Mouse (Mus musculus): ENCODE data around the gene Ankrd54. TPM values are rescaled to one million over a fixed set of nuclear protein-coding genes. Genes with fewer than 3 reads are reported as not detected.

The Ankrd54 gene
- polyA plus RNA-seq, 2 experiments: 44.4 to 58.3 TPM

DNA sequence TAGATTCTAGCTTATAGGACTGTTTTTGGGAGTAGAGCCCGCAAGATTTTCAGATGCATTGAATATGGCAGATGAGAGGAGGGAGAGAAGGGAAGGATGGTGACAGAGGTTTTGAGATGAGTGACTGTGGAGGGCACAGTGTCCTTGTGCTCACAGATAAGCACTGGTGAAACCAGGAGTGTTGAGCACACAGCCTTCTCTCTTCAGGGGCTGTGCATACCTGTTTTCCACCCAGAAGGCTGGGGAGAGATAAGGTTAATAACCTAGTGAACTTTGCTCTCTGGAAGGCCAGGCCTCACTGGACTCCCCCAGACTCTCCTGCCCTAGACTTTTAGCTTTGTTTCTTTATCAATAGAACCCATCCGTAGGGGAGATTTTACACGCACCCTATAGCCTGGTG is 5.7 kb upstream of the Ankrd54 start:
- Histone ChIP-seq H3K4me2 (replicated peaks; ENCODE audit: low read depth, low read length, severe bottlenecking) (no peak overlapping the region), H3K9ac (ENCODE audit: low read depth, low read length, severe bottlenecking) (no peak overlapping the region), H3K27me3 (ENCODE audit: control insufficient read depth, insufficient read depth, low read length) (no peaks in the 10 kb centered on the region), H3K27ac (replicated peaks; ENCODE audit: low read depth, low read length) (no peak overlapping the region), H3K4me3 (replicated peaks; ENCODE audit: low read length) (no peak overlapping the region), H3K4me1 (ENCODE audit: control insufficient read depth, insufficient read depth, low read length) (peaks cover 7% of the 10 kb centered on the region), H3K36me3 (ENCODE audit: control insufficient read depth, insufficient read depth, low read length) (no peaks in the 10 kb centered on the region), H3K9me3 (ENCODE audit: control insufficient read depth, low read length) (no peaks in the 10 kb centered on the region)
- WGBS: 91% methylated on average over 3 of the region's 3 CpGs
- DNase-seq (ENCODE audit: low spot score) (no peak), ATAC-seq (ENCODE audit: low FRiP score, low read depth) (no peak)
- TF ChIP-seq POLR2A (IDR thresholded peaks at IDR 0.05; ENCODE audit: borderline replicate concordance, extremely low read depth, insufficient read depth, insufficient read length): no peak

GRCm38 (mm10) chr15:79067631-79068030 is 4.9 kb upstream of the Ankrd54 start:
- Histone ChIP-seq H3K36me3 (ENCODE audit: control insufficient read depth, insufficient read depth, low read length) (no peaks in the 10 kb centered on the region), H3K27ac (replicated peaks; ENCODE audit: low read depth, low read length) (no peak overlapping the region), H3K4me1 (ENCODE audit: control insufficient read depth, insufficient read depth, low read length) (peaks cover 9% of the 10 kb centered on the region), H3K4me3 (replicated peaks; ENCODE audit: low read length) (no peak overlapping the region), H3K9me3 (ENCODE audit: control insufficient read depth, low read length) (no peaks in the 10 kb centered on the region), H3K4me2 (replicated peaks; ENCODE audit: low read depth, low read length, severe bottlenecking) (no peak overlapping the region), H3K27me3 (ENCODE audit: control insufficient read depth, insufficient read depth, low read length) (no peaks in the 10 kb centered on the region), H3K9ac (ENCODE audit: low read depth, low read length, severe bottlenecking) (no peak overlapping the region)
- DNase-seq (ENCODE audit: low spot score): no peak
- no peak for TF ChIP-seq POLR2A (IDR thresholded peaks at IDR 0.05; ENCODE audit: borderline replicate concordance, extremely low read depth, insufficient read depth, insufficient read length)
- 73% methylated on average over 3 of the region's 3 CpGs for WGBS
- no peak for ATAC-seq (ENCODE audit: low FRiP score, low read depth)

DNA sequence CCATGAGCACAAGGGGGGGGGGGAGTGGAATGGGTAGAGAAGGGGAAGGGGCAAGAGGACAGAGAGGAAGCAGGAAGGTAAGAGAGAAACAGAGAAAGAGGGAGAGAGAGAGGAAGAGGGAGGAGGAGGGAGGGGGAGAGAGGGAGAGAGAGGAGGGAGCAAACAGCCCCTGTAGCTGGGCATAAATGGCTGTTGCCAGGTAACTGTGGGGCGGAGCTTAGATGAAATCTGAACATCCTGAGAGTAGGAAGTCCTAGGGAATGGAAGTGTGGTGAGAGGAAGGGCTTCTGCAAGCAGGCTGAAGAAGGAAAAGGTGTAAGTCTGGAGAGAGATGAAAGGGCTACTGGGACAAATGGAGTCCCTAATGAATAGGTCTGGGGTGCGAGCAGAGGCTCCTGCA is 3.6 kb upstream of the Ankrd54 start:
- no peak for TF ChIP-seq POLR2A (IDR thresholded peaks at IDR 0.05; ENCODE audit: borderline replicate concordance, extremely low read depth, insufficient read depth, insufficient read length)
- 38% methylated on average over 2 of the region's 2 CpGs for WGBS
- Histone ChIP-seq H3K9me3 (ENCODE audit: control insufficient read depth, low read length) (no peaks in the 10 kb centered on the region), H3K27ac (replicated peaks; ENCODE audit: low read depth, low read length) (no peak overlapping the region), H3K36me3 (ENCODE audit: control insufficient read depth, insufficient read depth, low read length) (no peaks in the 10 kb centered on the region), H3K9ac (ENCODE audit: low read depth, low read length, severe bottlenecking) (no peak overlapping the region), H3K4me1 (ENCODE audit: control insufficient read depth, insufficient read depth, low read length) (peaks cover 15% of the 10 kb centered on the region), H3K27me3 (ENCODE audit: control insufficient read depth, insufficient read depth, low read length) (no peaks in the 10 kb centered on the region), H3K4me3 (replicated peaks; ENCODE audit: low read length) (no peak overlapping the region), H3K4me2 (replicated peaks; ENCODE audit: low read depth, low read length, severe bottlenecking) (no peak overlapping the region)
- DNase-seq (ENCODE audit: low spot score): no peak
- ATAC-seq (ENCODE audit: low FRiP score, low read depth): no peak

- Histone ChIP-seq H3K27me3 (ENCODE audit: control insufficient read depth, insufficient read depth, low read length) (no peaks in the 10 kb centered on the region), H3K9me3 (ENCODE audit: control insufficient read depth, low read length) (no peaks in the 10 kb centered on the region), H3K4me2 (replicated peaks; ENCODE audit: low read depth, low read length, severe bottlenecking) (no peak overlapping the region), H3K36me3 (ENCODE audit: control insufficient read depth, insufficient read depth, low read length) (peaks cover 8% of the 10 kb centered on the region), H3K4me3 (replicated peaks; ENCODE audit: low read length) (no peak overlapping the region), H3K4me1 (ENCODE audit: control insufficient read depth, insufficient read depth, low read length) (peaks cover 15% of the 10 kb centered on the region), H3K27ac (replicated peaks; ENCODE audit: low read depth, low read length) (no peak overlapping the region), H3K9ac (ENCODE audit: low read depth, low read length, severe bottlenecking) (no peak overlapping the region)
- DNase-seq (ENCODE audit: low spot score) (no peak), ATAC-seq (ENCODE audit: low FRiP score, low read depth) (no peak)
- no peak for TF ChIP-seq POLR2A (IDR thresholded peaks at IDR 0.05; ENCODE audit: borderline replicate concordance, extremely low read depth, insufficient read depth, insufficient read length)
- WGBS: 32% methylated on average over 8 of the region's 8 CpGs
These were observed 2.5 kb upstream of the Ankrd54 start for GRCm38 (mm10) chr15:79065086-79065770.

DNA sequence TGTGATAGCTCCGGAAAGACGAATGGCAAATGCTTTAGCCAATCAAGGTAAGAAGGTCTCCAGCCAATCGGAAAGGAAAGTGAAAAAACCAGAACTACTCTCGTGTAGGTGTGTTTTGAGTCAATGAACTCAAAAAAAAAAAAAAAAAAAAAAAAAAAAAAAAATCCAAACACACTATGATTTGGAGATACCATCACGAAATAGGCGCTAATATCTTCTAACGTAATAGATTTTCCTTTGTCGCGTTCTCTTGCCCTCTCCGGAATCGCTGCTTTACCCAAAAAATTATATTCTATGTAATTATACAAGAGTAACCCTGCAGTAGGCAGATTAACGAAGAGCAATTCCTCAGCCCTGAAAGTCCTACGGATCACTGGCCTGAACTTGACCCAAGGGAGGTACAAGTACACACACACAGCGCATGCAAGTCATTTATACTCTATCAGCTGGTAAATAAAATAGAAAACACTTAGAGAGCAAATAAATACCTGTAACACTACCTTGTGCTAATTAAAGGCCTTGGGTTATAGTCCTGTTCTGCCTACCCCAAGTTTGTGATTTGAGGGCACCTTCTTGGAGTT is 557 bp upstream of the Ankrd54 start:
- peaks cover 15% of the 10 kb centered on the region for H3K4me1 ChIP-seq (ENCODE audit: control insufficient read depth, insufficient read depth, low read length)
- peak overlapping the region; percentile 31 for H3K4me3 ChIP-seq (replicated peaks; ENCODE audit: low read length)
- no peak for TF ChIP-seq POLR2A (IDR thresholded peaks at IDR 0.05; ENCODE audit: borderline replicate concordance, extremely low read depth, insufficient read depth, insufficient read length)
- 9% methylated on average over 14 of the region's 14 CpGs for WGBS
- DNase-seq (ENCODE audit: low spot score): no peak
- no peaks in the 10 kb centered on the region for H3K27me3 ChIP-seq (ENCODE audit: control insufficient read depth, insufficient read depth, low read length)
- no peak for ATAC-seq (ENCODE audit: low FRiP score, low read depth)
- H3K4me2 ChIP-seq (replicated peaks; ENCODE audit: low read depth, low read length, severe bottlenecking): peak overlapping the region; percentile 52
- H3K27ac ChIP-seq (replicated peaks; ENCODE audit: low read depth, low read length): no peak overlapping the region
- no peak overlapping the region for H3K9ac ChIP-seq (ENCODE audit: low read depth, low read length, severe bottlenecking)
- H3K36me3 ChIP-seq (ENCODE audit: control insufficient read depth, insufficient read depth, low read length): peaks cover 28% of the 10 kb centered on the region
- no peaks in the 10 kb centered on the region for H3K9me3 ChIP-seq (ENCODE audit: control insufficient read depth, low read length)

Measured in limb, embryonic 14.5 days (tissue).